Mouse (Mus musculus) kidney, postnatal 36 days (tissue): ENCODE data around the gene Plac9b.
"Not testable (repeated sequence)": the region's sequence is repeated elsewhere in the genome, so short reads cannot be mapped to it uniquely, and the experiment has no call there.

Source experiments
- DNase-seq, 2 experiments: peaks; one replicate each; pipeline ENCODE4 v3.0.0; 2021 to 2022; ENCODE audit warnings: mixed read lengths in 2 of 2

The Plac9b gene

GRCm38 (mm10) chr14:26182380-26182779 is at the start of gene Plac9b:
Gene Plac9b, minus strand, starts transcription at chr14:26182480.
- not testable (repeated sequence) for DNase-seq

- DNase-seq, result not testable (repeated sequence)
Measured at GRCm38 (mm10) chr14:26216233-26217000, 34.1 kb upstream of the Plac9b start.

- not testable (repeated sequence) for DNase-seq
Measured at GRCm38 (mm10) chr14:26206926-26207247, 24.6 kb upstream of the Plac9b start, which contains the start of gene Tmem254b. Gene Tmem254b, minus strand, starts transcription at chr14:26207041.

GRCm38 (mm10) chr14:26206197-26206925 is 24.1 kb upstream of the Plac9b start:
- not testable (repeated sequence) for DNase-seq

GRCm38 (mm10) chr14:26197851-26198250 is 15.6 kb upstream of the Plac9b start:
- DNase-seq, result not testable (repeated sequence)

GRCm38 (mm10) chr14:26188361-26188760 is 6.1 kb upstream of the Plac9b start:
- not testable (repeated sequence) for DNase-seq

GRCm38 (mm10) chr14:26186638-26187037 is 4.4 kb upstream of the Plac9b start:
- not testable (repeated sequence) for DNase-seq

- DNase-seq, result not testable (repeated sequence)
Measured at GRCm38 (mm10) chr14:26181660-26182059, 620 bp downstream of the Plac9b start.

GRCm38 (mm10) chr14:26175028-26175427 is 7.3 kb downstream of the Plac9b start:
- not testable (repeated sequence) for DNase-seq

- DNase-seq, result not testable (repeated sequence)
Measured at GRCm38 (mm10) chr14:26173955-26174354, 8.3 kb downstream of the Plac9b start.

GRCm38 (mm10) chr14:26165266-26165665 is 17.0 kb downstream of the Plac9b start:
- not testable (repeated sequence) for DNase-seq

GRCm38 (mm10) chr14:26162423-26162822 is 19.9 kb downstream of the Plac9b start:
- not testable (repeated sequence) for DNase-seq

GRCm38 (mm10) chr14:26161156-26161555 is 21.1 kb downstream of the Plac9b start:
- DNase-seq, result not testable (repeated sequence)

- not testable (repeated sequence) for DNase-seq
Measured at GRCm38 (mm10) chr14:26156032-26156431, 26.2 kb downstream of the Plac9b start.

- not testable (repeated sequence) for DNase-seq
Measured at GRCm38 (mm10) chr14:26147095-26147494, 35.2 kb downstream of the Plac9b start.

GRCm38 (mm10) chr14:26119095-26119494 is 63.2 kb downstream of the Plac9b start:
- not testable (repeated sequence) for DNase-seq

- DNase-seq, result not testable (repeated sequence)
Measured at GRCm38 (mm10) chr14:26118550-26119000, 63.7 kb downstream of the Plac9b start.

- not testable (repeated sequence) for DNase-seq
Measured at GRCm38 (mm10) chr14:26118150-26118549, 64.1 kb downstream of the Plac9b start, which contains the start of gene Duxbl2. Gene Duxbl2, plus strand, starts transcription at chr14:26118349.
